Mouse (Mus musculus) small intestine, adult 2 months (tissue): ENCODE measurements around the gene Cyfip2. TPM values are rescaled to one million over a fixed set of nuclear protein-coding genes. Genes with fewer than 3 reads are reported as not detected.

Experiments used
- H3K27ac ChIP-seq: fragments of 200-500 bp; 2 replicates; pipeline ENCODE4 v1.5.1; 2012; ENCODE audit warnings: low read depth, low read length, control low read depth, inconsistent platforms; ENCODE audit not compliant: insufficient read depth
- H3K27me3 ChIP-seq: fragments of 200-500 bp; 2 replicates; pipeline ENCODE4 v1.6.1; 2012; ENCODE audit warnings: mild to moderate bottlenecking, moderate library complexity, low read length, inconsistent platforms; ENCODE audit not compliant: control insufficient read depth, insufficient read depth
- H3K36me3 ChIP-seq: fragments of 200-500 bp; 2 replicates; pipeline ENCODE4 v1.6.1; 2012; ENCODE audit warnings: mild to moderate bottlenecking, low read length, control low read depth, inconsistent platforms; ENCODE audit not compliant: control insufficient read depth, insufficient read depth
- H3K4me1 ChIP-seq: fragments of 200-500 bp; 2 replicates; pipeline ENCODE4 v1.6.1; 2012; ENCODE audit warnings: low read length, inconsistent platforms, mixed read lengths; ENCODE audit not compliant: control insufficient read depth, insufficient read depth, insufficient read length
- H3K4me3 ChIP-seq: fragments of 200-500 bp; 2 replicates; pipeline ENCODE4 v1.5.1; 2012; ENCODE audit warnings: low read depth, mild to moderate bottlenecking, control low read depth, inconsistent platforms, low read length, moderate library complexity
- CTCF ChIP-seq: fragments of 200-500 bp; IDR thresholded peaks from 2 replicates; pipeline ENCODE4 v1.5.1; 2012; ENCODE audit warnings: low read depth, mild to moderate bottlenecking, control low read depth, inconsistent platforms, low read length, moderate library complexity, mixed read lengths; ENCODE audit not compliant: insufficient replicate concordance, insufficient read length; ENCODE audit errors: extremely low read depth
- POLR2A ChIP-seq: fragments of 200-500 bp; IDR thresholded peaks from 2 replicates; pipeline ENCODE4 v1.6.1; 2012; ENCODE audit warnings: low read depth, mild to moderate bottlenecking, control low read depth, inconsistent platforms, low read length, moderate library complexity
- WGBS: fragments of 180-500 bp; shearing (Covaris S2); methylation state at CpG from one replicate; pipeline ENCODE4 v1.1.7; 2018; 5-methylcytosine and 5-hydroxymethylcytosine counted together
- polyA plus RNA-seq: library from polyadenylated mRNA; depleted of rRNA; stranded (reverse); fragments of >200 nt; gene quantifications from 2 replicates; pipeline ENCODE4 v1.2.3, GENCODE M21; 2012; rRNA removed

Cyfip2 gene
- polyA plus RNA-seq, 1 experiment: 3.8 TPM

DNA sequence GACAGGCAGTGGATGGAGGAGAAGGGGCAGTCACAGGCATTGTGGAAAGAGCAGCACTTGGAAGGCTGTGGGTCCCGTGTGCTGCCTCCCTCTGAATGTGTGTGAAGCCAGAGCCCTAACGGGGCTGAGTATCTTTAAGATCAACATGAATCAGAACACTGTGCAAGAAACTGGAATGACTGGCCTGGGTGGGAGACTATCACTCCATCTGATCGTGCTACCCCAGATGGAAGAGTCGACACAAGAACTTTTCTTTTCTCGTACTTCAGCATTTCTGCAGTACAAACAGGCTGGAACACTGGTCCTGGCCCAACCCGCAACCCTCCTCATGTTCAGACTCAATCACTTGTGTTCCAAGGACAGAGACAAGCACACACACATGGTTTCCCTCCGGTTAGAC, 144.2 kb downstream of the Cyfip2 start:
- no peak for TF ChIP-seq POLR2A
- no peak for TF ChIP-seq CTCF
- WGBS: 83% methylated on average over 7 of the region's 7 CpGs

DNA sequence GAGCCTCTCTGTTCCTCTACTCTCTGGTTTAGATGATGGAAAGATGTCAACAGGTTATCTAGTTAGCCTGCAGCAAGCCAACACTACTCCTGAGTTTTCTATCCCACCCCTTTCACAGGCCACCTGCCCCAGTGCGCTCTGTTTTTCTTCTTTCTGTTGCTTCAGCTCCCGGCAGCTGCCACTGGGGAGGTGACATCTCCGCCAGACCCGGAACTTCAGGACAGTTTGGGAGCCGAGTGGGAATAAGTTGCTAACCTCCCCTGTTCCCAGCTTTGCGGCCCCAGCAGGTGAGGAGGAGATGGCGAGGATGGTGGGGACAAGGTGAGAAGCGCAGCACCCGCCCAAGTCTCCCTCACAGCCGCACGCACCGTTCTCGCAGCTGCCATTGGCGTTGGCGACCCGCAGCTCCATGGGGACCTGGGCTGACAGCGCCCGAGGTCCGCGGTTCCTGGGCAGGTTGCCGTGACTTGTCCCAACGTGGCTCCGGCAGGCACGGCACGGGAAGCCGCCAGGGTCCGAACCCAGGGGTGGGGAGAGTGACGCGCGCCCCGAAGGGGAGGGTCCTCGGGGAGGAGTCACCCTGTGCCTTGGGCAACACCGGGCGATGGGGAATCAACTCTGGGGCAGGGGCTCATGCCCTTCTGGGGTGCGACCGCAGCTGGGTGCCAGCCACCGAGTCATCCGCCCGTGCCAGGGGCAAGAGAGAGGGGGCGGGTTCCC, 146.6 kb downstream of the Cyfip2 start, which contains the start of gene Nipal4:
Gene Nipal4 (minus strand): TSS at position 643 of the 720 bp plus-strand sequence.
- TF ChIP-seq CTCF (no peak), POLR2A (no peak)
- Histone ChIP-seq H3K4me3 (peak within 1 kb of the TSS; percentile 60), H3K36me3 (no peaks in the 10 kb centered on the region), H3K4me1 (no peaks in the 10 kb centered on the region), H3K27ac (0 out of 2 replicates have a peak within 1 kb of the TSS, but pooled peaks have one; percentile 2), H3K27me3 (peaks cover 7% of the 10 kb centered on the region; the same call in 1 of the 2 replicates)
- WGBS: 2% methylated on average over 40 of the region's 40 CpGs

More for the DNA sequence above, 144.2 kb downstream of the Cyfip2 start:
- Histone ChIP-seq H3K4me1 (no peaks in the 10 kb centered on the region), H3K36me3 (no peaks in the 10 kb centered on the region), H3K27ac (no peak overlapping the region), H3K4me3 (no peak overlapping the region), H3K27me3 (peaks cover 7% of the 10 kb centered on the region; the same call in 1 of the 2 replicates)

DNA sequence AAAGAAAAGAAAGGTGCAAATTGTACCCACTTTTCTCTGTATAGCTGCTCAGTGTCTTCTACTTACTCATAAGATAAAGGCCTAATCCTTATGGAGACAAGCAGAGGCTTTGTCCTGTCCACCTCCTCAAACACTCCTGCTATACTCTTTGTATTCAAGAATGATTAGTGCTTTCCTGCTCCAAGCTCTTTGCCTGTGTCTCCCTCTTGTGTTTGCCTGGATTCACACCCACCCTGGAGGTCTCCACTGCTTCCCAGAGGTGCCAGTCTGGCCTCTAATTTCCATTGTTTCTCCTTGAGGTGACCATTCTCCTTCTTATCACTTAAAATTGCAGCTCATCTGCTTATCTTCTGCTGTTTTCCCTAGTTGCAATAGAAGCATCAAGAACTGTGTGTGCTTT, 155.2 kb downstream of the Cyfip2 start:
- Histone ChIP-seq H3K27me3 (no peaks in the 10 kb centered on the region), H3K36me3 (no peaks in the 10 kb centered on the region), H3K4me3 (no peak overlapping the region), H3K4me1 (no peaks in the 10 kb centered on the region), H3K27ac (no peak overlapping the region)
- TF ChIP-seq CTCF (no peak), POLR2A (no peak)

DNA sequence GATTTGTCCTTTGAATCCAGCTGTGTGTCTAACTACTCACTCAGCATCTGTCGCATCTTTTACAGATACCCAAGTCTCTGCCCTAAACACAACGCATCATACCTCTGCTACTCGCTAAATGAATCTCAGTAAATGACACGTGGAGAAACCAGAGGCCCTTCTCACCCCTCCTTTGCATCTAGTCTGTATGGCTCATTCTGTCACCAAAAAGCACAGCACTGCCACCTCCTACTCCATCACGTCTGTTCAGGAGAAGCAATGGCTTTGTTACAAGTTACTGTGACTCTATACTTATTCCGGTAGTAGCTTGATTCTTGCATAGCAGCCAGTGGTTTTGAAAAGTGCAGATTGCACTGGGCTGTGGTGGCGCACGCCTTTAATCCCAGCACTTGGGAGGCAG, 155.7 kb downstream of the Cyfip2 start:
- TF ChIP-seq CTCF (no peak), POLR2A (no peak)
- Histone ChIP-seq H3K27ac (no peak overlapping the region), H3K4me3 (no peak overlapping the region), H3K4me1 (no peaks in the 10 kb centered on the region), H3K27me3 (no peaks in the 10 kb centered on the region), H3K36me3 (no peaks in the 10 kb centered on the region)
- WGBS: 85% methylated on average over 8 of the region's 8 CpGs

DNA sequence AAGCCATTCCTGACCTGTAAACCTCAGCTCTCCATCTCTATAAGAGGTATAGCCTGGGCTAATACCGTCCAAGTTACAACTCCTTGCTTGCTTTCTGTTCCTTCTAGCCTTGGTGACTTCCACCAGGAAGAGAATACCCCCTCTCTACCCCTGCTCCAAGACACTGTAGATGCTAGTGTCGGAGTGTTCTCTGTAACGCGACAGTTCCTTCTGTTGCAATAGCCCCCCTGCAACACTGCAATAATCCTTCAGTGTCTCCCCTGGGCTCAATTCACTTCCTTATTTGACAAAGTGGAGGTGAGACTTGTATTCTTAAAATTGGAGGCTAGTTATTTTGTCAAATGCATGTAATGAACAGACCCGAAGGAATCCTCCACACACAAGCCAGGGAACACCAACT, 166.0 kb downstream of the Cyfip2 start:
- Histone ChIP-seq H3K36me3 (peaks cover 14% of the 10 kb centered on the region; the same call in 1 of the 2 replicates), H3K4me1 (no peaks in the 10 kb centered on the region), H3K27ac (no peak overlapping the region), H3K27me3 (no peaks in the 10 kb centered on the region), H3K4me3 (no peak overlapping the region)
- 90% methylated on average over 5 of the region's 5 CpGs for WGBS
- no peak for TF ChIP-seq POLR2A
- TF ChIP-seq CTCF: no peak

DNA sequence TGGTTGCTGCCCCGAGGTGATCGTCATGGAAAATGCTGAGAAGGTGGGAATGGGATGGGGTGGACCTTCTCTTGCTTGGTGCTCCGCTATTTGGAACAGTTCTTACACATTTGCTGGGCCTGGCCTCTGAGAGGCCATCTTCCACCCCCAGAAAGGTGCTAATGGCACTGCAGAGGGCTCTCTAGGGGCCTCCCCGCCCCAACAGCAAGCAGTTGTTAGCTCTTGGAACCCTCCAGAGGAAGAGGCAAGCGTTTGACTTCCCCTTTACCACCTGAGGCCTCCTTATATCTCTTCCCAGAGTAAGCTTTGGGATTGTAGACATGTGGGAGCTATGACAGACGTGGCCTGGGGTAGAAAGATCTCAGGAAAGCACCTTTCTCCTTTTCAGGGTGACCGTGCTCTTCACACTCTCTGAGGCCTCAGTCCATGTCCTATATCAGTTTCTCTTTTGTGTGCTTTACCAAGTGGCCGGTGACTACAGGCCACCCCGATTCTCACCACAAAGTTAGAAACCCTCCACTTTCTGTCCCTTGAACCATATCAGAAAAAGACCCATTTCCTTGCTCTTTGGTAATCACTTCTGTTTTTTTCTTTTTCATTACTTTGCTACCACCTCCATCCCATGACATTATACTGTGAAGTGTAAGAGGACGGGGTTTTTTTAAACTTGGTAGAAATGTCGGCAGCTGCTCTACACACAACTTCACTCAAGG, 167.3 kb downstream of the Cyfip2 start:
- no peaks in the 10 kb centered on the region for H3K4me1 ChIP-seq
- no peaks in the 10 kb centered on the region for H3K27me3 ChIP-seq
- H3K36me3 ChIP-seq: peaks cover 16% of the 10 kb centered on the region; the same call in 1 of the 2 replicates
- WGBS: 76% methylated on average over 11 of the region's 11 CpGs
- TF ChIP-seq POLR2A (no peak), CTCF (no peak)
- H3K27ac ChIP-seq: no peak overlapping the region
- H3K4me3 ChIP-seq: no peak overlapping the region

Other genes with a start within 250 kb of the Cyfip2 start
- 0.49 and 0.89 TPM in 2 replicates for gene Nipal4, start 146.4 kb downstream of the Cyfip2 start, polyA plus RNA-seq
- not detected in 2 replicates for gene Fndc9, start 77.3 kb downstream of the Cyfip2 start, polyA plus RNA-seq
- 0.52 and 1.1 TPM in 2 replicates for gene Itk, start 76.7 kb upstream of the Cyfip2 start, polyA plus RNA-seq
- 0.33 and 0.38 TPM in 2 replicates for gene Fam71b, start 83.7 kb upstream of the Cyfip2 start, polyA plus RNA-seq
- 4.4 and 11.4 TPM in 2 replicates for gene Med7, start 124.1 kb upstream of the Cyfip2 start, polyA plus RNA-seq
- gene Havcr2, start 142.1 kb upstream of the Cyfip2 start, polyA plus RNA-seq: 0.57 and 0.76 TPM in 2 replicates
- gene Gm12169, start 211.4 kb upstream of the Cyfip2 start, polyA plus RNA-seq: not detected in 2 replicates